Mouse (Mus musculus) left cerebral cortex, adult 11 months (tissue): ENCODE results near the gene Il2rb.

ENCODE experiments used
- DNase-seq: peaks from one replicate; pipeline ENCODE4 v3.0.0; 2022; ENCODE audit warnings: low spot score

Gene Il2rb

DNA sequence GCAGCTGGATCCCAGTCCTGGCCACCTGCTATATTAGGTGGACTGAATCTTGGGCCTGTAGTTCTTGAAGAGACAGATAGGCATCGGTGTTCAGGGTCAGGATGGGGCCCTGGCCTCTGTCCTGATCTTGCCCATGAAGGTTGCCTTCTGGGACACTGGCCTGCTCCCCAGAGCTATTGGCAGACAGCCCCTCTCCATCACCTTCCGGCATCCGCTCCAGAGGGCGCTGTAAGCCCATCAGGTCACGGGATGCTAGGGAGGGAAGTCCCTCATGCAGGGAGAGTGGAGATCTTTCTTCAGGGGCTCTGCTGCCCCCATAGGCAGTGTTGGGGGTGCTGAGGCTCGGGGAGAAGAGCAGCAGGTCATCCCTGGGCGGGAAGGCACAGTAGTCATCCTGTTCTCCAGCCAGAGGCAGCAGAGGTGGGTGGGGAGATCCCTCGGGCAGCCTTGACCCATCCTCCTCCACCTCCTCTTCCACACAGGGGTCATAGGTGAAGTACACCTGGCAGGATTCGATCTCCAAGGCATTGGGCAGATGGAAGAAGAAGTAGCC, 13.5 kb downstream of the Il2rb start:
- no peak for DNase-seq

DNA sequence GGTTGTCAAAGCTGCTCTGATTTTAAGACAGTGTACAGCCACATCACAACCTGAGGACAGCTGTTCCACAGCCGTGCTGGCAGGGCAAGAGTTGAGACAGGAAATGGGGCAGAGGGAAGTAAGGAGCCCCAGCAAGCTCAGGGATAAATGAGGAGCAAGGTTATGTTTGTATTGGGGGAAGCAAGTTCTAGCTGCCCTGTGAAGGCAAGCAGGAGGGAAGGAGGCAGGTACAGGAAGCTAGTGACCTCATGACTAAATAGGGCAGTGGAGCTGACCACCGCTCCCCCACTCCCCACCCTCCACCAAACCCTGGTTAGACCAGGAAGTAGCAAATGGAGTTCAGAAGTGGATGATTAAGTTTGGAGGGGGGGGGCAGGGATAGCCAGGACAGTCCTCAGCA, 14.1 kb downstream of the Il2rb start:
- DNase-seq: no peak

DNA sequence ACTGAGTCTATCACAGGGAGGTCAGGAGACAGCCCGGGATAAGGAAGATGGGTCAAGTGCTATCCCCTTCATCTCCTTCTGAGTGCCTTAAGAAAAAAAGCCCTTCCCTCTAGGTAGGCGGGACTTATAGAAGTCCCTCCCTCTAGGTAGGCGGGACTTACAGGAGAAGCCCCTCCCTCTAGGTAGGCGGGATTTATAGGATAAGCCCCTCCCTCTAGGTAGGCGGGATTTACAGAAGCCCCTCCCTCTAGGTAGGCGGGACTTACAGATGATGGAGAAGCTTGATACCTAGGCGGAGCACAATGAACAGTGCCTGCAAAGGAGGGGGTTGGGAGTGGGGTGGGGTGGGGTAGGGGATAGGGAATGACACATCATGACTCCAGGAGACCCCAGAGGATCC, 15.0 kb downstream of the Il2rb start:
- DNase-seq: no peak

DNA sequence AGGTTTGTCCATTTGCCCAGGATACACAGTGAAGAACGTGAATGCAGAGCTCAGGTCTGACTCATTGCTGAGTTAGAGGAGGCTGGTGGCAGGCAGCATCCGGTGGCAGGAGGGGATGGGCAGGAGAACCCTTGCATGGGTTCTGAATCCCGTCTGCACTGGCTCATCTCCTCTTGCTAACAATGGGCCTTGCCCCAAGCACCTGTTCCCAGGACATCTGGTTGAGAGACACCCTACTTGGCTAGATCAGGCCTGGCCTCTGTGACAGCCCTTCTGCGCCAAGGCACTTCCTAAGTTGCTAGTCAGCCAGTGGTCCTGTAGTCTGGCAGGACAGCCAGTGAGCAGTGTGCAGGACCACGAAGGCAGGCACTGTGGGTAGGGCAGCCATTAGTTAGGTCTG, 15.6 kb downstream of the Il2rb start:
- DNase-seq: no peak

DNA sequence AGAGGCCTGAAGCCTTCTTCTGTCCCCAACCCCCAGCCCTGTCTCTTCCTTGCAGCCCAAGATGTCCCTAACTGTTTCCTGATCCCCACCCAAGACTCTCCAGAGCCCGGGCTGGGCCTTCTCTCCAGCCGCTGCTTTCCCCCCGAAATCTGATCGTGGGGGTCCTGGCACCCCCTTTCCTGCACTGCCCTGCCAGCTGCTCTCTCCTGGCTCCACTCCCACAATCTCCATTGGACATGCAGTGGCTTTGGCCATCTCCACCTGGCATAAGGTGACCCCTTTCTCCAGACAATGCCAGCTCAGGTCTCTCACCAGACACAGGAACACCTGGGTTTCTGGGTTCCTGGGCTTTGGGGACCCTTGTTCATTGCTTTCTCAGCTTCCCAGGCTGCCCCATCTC, 17.0 kb downstream of the Il2rb start:
- DNase-seq: no peak

DNA sequence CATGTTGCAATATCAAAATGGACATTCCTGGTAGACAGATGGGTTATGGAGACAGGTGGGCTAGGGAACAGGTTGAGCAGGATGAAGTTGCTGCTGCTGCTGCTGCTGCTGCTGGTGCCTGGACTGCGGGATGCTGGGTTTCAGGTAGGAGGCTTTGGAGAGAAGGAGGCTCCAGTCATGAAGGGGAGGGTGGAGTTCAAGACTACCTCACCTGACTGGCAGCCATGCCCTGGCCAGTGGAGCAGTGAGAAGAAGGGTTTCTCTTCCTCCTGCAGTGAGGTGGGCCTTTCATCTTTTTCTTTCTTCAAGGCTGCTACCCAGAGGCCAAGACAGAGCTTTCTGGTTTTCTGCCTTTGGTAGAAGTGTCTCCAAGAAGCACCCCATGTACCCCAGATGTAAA, 18.2 kb downstream of the Il2rb start:
- no peak for DNase-seq

DNA sequence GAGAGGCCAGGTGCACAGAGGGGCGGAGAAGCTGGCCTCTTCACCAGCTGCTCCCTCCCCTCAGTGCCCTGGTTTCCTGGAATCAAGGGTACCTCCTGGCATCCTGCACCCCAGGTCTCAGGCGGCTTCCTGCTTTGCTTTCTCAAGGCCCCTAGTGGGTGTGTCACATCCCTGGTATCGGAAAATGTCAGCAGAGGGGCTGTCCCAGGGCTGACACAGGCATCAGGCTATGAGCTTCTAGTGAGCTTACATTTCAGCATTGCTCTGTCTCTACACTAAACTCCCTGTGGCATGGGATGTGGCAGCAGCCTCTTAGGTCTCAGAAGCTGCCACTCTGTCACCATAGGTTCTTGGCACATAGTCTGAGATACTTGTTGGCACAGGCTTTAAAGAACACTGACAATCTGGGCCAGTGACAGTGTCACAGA, 19.5 kb downstream of the Il2rb start:
- DNase-seq: no peak

DNA sequence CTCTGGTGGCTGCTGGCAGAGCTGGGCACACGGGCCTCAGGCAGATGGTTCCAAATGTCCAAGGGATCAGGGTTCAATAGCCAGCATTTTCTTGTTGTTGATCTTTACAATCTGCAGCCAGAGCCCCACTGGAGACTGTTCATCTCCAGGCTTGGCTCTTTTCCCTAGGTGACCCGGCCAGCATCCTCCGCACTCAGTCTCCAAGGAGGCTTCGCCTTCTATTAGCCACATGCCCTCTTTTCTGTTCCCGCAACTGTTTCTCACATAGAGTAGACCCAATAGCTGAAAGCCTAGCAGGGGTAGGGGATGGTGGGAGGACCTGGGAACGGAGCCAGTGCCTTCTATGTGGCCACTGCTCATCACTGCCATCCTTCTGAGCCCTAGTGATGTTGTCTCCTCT, 21.6 kb downstream of the Il2rb start:
- no peak for DNase-seq

DNA sequence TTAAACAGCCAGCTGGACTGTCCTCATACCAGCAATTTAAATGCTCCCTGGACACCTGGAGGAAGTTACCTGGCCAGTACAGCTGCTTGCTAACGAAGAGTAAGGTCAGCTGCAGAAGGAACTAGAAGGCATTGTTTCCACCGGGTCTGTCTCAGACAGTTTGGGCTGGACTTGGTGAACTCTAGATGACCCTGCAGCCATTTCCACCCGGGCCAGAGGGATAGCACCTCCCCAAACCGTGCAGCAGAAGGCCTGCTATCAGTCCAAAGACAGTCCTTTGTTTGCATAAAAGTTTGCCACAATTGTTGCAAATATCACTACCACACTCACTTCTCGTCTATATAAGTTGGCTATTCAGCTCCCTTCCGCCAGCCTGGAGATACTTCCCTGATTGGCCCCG, 23.2 kb downstream of the Il2rb start:
- DNase-seq: no peak

DNA sequence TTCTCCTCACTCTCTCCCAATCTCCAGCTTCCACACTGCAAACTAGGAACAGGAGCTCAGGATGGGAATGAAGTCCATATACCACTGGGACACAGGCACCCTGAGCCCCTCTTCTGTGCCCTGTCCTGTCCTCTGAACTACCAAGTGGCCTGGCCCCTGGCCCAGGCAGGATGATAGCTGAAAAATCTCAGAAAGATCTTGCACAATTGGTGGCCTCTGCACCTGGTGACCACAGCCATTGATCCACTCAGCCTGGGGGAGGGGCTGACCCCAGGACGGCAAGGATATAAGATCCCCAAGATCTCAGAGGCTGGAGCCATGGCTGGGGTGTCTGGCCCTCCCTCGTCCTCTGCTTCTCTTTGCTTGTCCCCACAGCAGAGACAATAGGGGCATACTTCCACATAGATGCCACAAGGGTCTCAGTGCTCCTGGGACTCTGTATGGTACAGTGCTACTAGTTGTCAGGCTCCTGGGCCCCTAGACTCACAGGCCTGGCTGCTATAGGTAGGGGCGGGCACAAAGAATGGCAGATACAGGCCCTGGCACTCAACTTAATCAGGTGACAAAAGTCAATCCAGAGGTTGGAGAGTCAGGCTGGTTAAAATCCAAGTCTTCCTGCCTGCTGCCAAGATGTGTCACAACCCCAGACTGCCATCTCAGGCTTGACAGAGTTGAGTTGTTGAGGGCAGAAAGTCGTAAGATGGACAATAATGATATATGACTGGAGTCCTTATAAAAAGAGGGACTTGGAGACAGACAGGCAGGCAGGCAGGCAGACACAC, 24.4 kb downstream of the Il2rb start:
- DNase-seq: no peak

DNA sequence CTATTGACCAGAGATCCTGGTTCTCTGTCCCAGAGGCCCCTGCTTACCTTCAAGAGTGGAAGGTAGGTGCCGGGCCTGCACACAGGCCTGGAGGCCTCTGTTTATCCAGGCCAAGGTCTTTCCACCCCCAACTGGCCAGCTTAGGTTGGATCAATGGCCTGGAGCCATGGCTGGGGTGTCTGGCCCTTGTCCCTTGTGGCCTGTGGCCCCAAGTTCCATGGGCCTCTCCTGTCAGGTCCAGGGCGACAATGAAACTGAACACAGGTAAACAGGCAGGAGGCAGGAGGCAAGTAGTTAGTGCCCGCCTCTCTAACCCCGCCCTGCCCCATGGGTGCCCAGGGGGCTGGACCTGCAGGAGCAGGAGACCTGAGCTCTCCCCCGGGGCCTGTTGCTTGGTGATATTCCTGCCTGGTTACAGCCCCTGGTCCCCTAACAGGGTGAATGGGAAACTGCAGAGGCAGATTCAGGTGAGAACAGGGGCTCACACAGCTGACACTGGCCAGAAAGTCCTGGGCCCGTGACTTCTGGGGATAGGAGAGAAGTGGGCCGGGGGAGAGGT, 26.6 kb downstream of the Il2rb start, which contains the start of gene Tmprss6:
TSS of gene Tmprss6 (minus strand) at position 256 of the 559 bp plus-strand sequence.
- no peak for DNase-seq

DNA sequence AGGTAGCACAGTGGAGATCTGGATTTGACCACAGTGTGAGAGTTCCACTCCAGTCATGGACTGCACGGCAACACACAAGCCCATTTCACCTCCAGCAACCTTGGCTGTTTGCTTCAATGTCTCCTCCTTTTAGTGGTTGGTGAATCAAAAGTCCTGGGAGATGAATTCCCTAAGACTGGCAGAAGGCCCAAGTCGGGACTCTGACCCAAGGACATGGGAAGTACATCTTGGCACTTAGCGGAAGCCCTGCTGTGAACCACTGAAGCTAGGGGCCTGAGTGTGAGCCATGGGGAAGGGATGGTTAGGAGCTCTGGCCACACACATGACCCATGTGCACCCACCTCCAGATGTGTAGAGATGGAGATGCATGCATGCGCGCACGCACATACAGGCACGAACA, 27.5 kb downstream of the Il2rb start:
- DNase-seq: no peak

DNA sequence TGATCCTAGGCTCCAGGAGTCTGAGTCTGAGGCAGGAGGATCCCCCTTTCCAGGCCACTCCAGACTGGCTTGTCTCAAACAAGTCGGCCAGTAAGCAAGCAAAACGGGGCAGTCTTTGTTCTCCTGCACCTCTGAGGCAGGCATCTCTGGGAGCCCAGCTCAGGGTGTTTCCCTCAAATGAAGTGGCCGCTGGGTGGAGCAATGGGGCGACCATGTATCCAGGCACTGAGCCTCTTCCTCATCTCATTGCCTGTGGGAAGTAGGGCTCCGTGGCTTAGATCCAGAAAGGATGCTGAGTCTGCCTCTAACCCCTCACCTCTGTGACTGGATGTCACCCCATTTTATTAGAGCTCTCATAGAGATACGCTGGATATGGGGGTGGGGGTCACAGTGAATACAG, 28.3 kb downstream of the Il2rb start:
- no peak for DNase-seq

DNA sequence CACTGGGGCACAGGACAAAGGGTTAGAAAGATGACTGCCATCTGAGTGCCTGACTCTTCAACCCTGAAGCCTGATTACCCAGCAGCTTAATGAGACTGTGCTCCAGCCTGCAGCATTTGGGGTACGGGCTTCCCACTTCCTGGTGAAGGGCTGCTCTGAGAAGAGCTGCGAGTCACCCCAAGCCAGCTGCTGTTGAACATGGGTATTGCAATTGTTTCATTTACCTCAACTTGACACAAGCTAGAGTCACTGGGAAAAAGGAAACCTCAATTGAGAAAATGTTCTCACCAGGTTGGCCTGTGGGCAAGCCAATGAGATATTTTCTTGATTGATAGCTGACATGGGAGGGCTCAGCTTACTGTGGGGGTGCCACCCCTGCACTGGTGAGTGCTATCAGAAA, 32.1 kb downstream of the Il2rb start:
- DNase-seq: no peak

DNA sequence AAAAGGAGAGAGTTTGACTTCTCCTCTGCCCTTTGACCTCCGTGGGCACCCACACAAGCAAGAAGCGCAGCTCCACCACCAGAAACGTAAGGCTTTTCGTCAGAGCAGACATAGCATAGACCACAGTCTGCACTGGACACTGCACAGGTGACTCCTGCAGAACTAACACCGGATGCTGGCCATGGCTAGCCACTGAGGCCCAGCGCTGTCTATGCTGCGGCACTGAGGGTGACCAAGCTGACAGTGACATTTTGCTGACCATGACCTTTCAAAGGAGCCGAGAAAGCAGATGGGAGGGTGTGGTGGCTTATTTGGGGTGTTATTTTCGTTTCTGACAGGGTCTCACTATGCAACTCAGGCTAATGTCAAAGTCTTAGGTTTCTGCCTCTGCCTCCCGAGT, 37.9 kb downstream of the Il2rb start:
- DNase-seq: no peak

DNA sequence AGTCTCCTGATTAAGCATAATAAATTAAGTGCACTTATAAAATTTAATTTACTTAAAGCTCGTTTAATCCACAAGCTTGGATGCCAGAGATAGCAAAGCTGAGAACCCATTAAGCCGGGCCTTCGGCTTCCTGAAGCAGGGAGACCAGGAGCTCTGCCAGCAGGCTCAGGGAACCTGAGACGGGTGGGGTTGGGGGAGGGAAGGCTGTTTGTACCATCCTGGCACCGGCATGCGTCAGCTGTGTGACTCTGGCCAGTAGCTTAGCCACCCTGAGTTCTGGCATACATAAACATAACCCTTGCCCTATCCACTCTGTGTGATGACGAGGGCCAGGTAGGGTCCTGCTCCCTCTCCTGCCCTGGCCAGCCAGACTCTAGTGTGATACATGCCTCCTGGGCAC, 39.0 kb downstream of the Il2rb start:
- DNase-seq: no peak

DNA sequence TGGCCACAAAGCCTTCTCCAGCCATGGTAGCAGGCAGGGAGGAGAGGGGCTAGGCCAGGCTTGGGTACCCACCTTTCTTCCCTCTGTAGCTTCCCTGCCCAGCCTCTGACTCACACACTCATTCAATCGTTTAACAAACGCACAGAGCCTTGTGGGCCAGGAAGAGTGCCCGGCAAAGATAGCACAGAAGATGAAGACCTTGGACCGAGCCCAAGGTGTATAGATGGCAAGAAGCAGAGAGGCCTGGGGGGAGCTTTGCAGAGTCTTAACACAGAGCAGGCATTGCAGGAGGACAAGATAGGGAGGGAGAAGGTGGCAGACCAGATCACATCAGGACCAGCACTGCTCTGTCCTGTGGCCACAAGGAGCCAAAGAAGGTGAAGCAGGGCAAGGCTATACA, 39.9 kb downstream of the Il2rb start:
- DNase-seq: no peak

DNA sequence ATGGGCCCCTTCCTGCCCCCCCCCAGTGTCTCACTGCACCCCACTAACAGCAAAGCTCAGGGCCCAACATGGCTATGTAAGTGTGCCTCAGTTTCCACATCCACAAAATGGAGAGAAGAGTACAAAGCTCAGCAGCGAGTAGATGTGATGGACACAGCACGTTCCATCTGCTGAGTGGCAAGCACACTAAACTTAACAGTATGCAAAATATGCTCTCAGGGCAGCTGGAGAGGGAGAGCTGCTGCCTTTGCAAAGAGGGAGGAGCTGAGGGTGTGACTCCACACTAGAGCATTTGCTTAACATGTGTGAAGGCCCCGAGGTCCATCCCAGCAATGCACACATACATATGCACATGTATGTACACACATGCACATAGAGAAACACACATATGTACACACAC, 42.1 kb downstream of the Il2rb start:
- no peak for DNase-seq

DNA sequence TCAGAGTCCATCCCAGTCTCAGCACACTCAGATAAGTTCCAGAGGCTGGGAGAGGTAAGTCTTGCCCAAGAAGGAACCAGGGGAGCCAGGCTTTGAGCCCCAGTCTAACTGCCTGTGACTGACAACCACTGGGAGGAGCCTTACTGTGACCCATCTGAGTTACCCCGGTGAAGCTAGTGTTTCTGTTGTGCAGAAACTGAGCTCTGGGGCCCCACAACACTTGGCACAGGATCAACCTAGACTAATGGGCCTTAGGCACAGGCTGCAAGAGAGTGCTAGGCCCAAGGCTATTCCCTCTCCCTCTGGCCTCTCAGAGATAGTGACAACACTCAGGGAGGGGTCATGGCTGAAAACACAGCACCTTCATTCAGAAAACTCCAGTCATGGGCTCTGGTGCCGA, 43.9 kb downstream of the Il2rb start:
- no peak for DNase-seq

DNA sequence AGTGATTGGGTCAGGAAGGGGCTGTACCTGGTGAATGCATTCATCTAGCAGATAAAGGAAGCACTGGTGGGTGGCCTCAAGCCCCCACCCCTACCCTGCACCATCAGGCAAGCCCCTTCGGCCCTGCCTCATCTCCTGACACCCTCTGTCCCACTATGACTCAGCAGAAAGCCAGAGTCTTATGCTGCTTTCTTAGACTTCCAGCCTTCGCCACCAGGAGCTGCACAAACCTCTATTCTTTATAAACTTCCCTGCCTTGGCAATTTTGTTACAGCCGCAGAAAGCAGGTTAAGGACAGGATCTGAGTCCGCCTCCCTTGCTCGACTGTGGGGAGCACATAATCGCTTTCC, 44.7 kb downstream of the Il2rb start:
- DNase-seq: no peak

DNA sequence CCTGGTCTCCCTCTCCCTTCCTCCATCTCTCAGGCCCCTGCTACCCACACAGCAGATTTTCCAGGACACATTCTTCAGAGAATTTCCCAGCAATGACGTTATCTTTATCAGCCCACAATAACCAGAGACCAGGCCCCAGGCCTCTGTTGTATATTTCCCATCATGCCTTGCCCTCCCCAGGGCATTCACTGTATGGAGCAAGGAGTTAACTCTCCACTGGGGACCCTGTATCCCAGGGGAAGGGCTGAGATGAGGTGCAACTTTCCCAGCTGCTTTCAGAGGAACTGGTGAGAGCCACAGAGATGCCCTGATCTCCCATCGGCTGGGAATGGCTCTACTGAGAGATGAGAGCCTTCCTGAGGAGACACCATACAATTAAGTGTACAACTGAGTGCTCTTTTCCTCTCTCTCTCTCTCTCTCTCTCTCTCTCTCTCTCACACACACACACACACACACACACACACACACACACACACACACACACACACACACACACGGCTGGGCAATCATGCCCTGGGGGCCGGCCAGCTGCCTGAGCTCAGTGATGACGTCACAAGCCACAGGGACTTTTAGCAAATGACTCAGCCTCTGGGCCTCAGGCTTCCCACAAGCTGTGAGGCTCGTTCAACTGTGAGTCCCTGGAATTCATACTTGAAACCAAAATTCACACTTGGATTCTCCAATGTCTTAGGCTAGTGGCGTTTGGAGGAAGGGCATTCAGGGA, 45.2 kb downstream of the Il2rb start:
- DNase-seq: no peak

DNA sequence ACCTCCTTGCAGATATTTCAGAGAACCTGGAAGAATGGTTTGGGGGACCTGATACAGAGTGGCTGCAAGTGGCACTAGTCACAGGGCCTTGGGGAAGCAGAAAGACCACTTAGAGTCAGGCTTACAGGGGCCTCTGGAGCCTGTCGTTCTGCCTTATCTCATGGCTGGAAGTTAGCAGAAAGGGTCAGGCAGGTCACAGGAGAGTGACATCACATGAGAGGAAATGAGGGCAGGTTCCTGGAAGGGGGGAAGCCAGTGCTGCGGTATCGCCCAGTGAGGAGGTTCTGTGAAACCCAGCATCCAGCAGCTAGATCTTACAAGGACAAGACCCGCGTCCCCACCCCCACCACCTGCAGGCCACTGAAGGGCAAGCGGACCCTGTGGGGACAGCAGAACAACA, 45.9 kb downstream of the Il2rb start:
- no peak for DNase-seq
